Comparison of ENCODE assay signal across 8 mouse cellular contexts in genomic region chr4:141303402-141304222, GRCm38 (mm10). TPM values are rescaled to one million over a fixed set of nuclear protein-coding genes. Genes with fewer than 3 reads are reported as not detected.
DNase-seq lines count a peak whose midpoint lies in the region; ATAC-seq and TF ChIP-seq lines count a peak whose summit lies in the region.

No protein-coding gene starts in this region.

- TF ChIP-seq EP300 in heart, postnatal 0 days (IDR thresholded peaks at IDR 0.05; ENCODE audit: low read depth) = no peak

- WGBS in heart, postnatal 0 days = 68% methylated on average over 7 of the region's 7 CpGs
- WGBS in limb, embryonic 13.5 days = 36% methylated on average over 7 of the region's 7 CpGs

- no peak for ATAC-seq in heart, postnatal 0 days (ENCODE audit: insufficient read depth, low read depth)
- no peak for ATAC-seq in limb, embryonic 13.5 days (ENCODE audit: low FRiP score, low read depth)

- H3K4me3 ChIP-seq in heart, postnatal 0 days (ENCODE audit: low read depth, low read length) = 0 out of 2 replicates have a peak overlapping the region, but pooled peaks have one; percentile 58
- peak overlapping the region; percentile 97 for H3K4me3 ChIP-seq in brown adipose tissue, adult 24 weeks (ENCODE audit: insufficient read depth, low read depth, low read length)
- H3K4me3 ChIP-seq in limb, embryonic 13.5 days = peak overlapping the region; percentile 68; the same call in 1 of the 2 replicates

- no peak overlapping the region for H3K9ac ChIP-seq in heart, postnatal 0 days (replicated peaks; ENCODE audit: low read depth, low read length)
- peak overlapping the region; percentile 32; the same call in 1 of the 2 replicates for H3K9ac ChIP-seq in limb, embryonic 13.5 days

- no peaks in the 10 kb centered on the region for H3K36me3 ChIP-seq in heart, postnatal 0 days (replicated peaks; ENCODE audit: control insufficient read depth, insufficient read depth, low read length)
- peaks cover 4% of the 10 kb centered on the region for H3K36me3 ChIP-seq in limb, embryonic 13.5 days

- H3K27ac ChIP-seq in heart, postnatal 0 days (ENCODE audit: low read depth) = no peak overlapping the region
- H3K27ac ChIP-seq in brown adipose tissue, adult 24 weeks (replicated peaks; ENCODE audit: low read depth, low read length) = no peak overlapping the region; the same call in 1 of the 2 replicates
- no peak overlapping the region for H3K27ac ChIP-seq in limb, embryonic 13.5 days

- no peak for DNase-seq in heart, postnatal 0 days (ENCODE audit: low spot score)
- DNase-seq in heart, adult 9 months (ENCODE audit: low spot score in 2 of 2) = no peak
- DNase-seq in 3134 (ENCODE audit: extremely low read depth, insufficient read length, low spot score) = peak; percentile 46
- no peak for DNase-seq in adrenal gland, postnatal 14 days
- DNase-seq in ovary, postnatal 36 days (ENCODE audit: low spot score) = no peak
- DNase-seq in testis, postnatal 14 days (ENCODE audit: low spot score) = no peak

- H3K4me2 ChIP-seq in heart, postnatal 0 days (ENCODE audit: low read depth, low read length) = peak overlapping the region; percentile 94
- H3K4me2 ChIP-seq in limb, embryonic 13.5 days (replicated peaks) = peak overlapping the region; percentile 96

- peaks cover 8% of the 10 kb centered on the region; the same call in 1 of the 2 replicates for H3K27me3 ChIP-seq in heart, postnatal 0 days (ENCODE audit: control insufficient read depth, insufficient read depth, low read length)
- H3K27me3 ChIP-seq in limb, embryonic 13.5 days = peaks cover 41% of the 10 kb centered on the region

- H3K4me1 ChIP-seq in heart, postnatal 0 days (ENCODE audit: control insufficient read depth, insufficient read depth) = peaks cover 8% of the 10 kb centered on the region; the same call in 1 of the 2 replicates
- peaks cover 12% of the 10 kb centered on the region for H3K4me1 ChIP-seq in brown adipose tissue, adult 24 weeks (ENCODE audit: control insufficient read depth, insufficient read depth, insufficient read length, low read length)
- H3K4me1 ChIP-seq in limb, embryonic 13.5 days = peaks cover 49% of the 10 kb centered on the region

- H3K9me3 ChIP-seq in heart, postnatal 0 days (replicated peaks; ENCODE audit: control insufficient read depth, low read length) = no peaks in the 10 kb centered on the region
- no peaks in the 10 kb centered on the region for H3K9me3 ChIP-seq in limb, embryonic 13.5 days

- no peak for TF ChIP-seq CTCF in heart, postnatal 0 days (IDR thresholded peaks at IDR 0.05; ENCODE audit: low read depth)

RNA-seq across cellular contexts. Expression of gene Epha2, which starts 2.6 kb away (rescaled TPM):
- 10.1 and 11.7 TPM in 2 replicates for total RNA-seq in heart, postnatal 0 days (2014; rRNA removed; ENCODE audit: low replicate concordance)
- polyA plus RNA-seq in heart, postnatal 0 days (2015; fragmentation: Nextera tagmentation; extraction: Ambion mirVana) = 1.4 TPM in 2 replicates
- polyA plus RNA-seq in brown adipose tissue, adult 24 weeks (2012; ENCODE audit: insufficient read depth, insufficient read length, missing spikeins) = 1.6 and 1.7 TPM in 2 replicates
- polyA plus RNA-seq in limb, embryonic 13.5 days (2015; fragmentation: Nextera tagmentation; extraction: Ambion mirVana) = 2.6 and 3.9 TPM in 2 replicates
- total RNA-seq in adrenal gland, postnatal 14 days (2021) = 18.8 and 19.4 TPM in 2 replicates
